Mouse (Mus musculus): ENCODE data around the gene Susd4. TPM values are rescaled to one million over a fixed set of nuclear protein-coding genes. Genes with fewer than 3 reads are reported as not detected.

Susd4 gene
- total RNA-seq, 2 experiments from 2014 or later = 7.9 to 9.6 TPM

DNA sequence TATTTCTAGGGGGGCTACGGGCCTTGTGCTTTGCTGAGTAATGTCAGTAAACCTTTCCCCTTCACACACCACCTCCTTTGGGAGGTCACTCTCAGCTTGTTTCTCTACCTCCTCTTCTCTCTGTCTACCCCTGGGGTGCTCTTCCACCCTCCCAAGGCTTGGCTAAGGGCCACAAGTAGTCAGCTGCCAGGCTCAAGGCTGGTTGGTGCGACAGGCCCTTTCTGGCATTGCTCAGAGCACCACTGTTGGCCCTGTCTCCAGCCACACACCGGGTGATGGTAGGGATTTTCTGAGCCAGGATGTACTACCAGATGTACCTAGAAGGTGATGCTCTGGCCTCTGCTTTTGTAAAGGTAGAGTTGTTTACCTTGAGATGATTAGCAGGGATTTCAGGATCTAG lies 21.1 kb downstream of the Susd4 start:
- DNase-seq (ENCODE audit: low spot score in 2 of 2) = no peak

DNA sequence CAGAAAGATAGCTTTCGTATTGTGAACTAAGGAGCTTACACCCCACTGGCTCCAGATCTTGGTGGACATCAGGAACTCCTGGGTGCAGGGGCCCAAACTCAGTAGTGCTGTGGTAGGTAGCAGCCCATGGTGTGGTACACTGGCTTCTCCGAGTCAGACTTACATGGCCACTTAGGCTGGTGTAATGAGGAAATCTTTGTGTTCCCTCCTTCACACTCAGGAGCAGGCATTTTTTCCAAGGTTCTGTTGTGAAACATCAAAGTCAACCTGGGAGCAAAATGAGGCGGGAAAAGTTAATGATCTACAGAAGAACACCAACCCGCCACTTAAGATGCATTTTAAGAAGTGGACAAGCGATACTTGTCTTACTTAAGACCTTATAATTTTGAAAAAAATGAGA lies 21.8 kb downstream of the Susd4 start:
- no peak for DNase-seq (ENCODE audit: low spot score in 2 of 2)

DNA sequence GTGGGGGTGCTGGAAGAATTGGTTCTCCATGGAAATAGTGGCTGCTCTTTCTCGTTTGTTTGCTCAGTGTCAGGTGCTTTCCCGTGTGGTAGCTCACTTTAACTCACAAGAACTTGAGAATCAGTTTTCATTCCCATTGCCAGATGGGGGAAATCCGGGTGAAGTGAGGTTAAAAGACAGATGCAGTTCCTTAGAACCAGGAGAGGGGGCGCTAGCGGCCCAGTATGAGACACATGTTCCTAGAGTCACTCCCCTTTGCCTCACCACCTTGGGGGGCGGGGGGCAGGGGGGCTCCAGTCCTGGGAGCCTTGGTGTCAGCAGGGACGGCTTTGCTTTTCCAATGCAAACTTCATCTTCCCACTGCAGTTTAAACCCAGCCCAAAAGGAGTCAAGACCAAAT lies 23.4 kb downstream of the Susd4 start:
- no peak for DNase-seq (ENCODE audit: low spot score in 2 of 2)

DNA sequence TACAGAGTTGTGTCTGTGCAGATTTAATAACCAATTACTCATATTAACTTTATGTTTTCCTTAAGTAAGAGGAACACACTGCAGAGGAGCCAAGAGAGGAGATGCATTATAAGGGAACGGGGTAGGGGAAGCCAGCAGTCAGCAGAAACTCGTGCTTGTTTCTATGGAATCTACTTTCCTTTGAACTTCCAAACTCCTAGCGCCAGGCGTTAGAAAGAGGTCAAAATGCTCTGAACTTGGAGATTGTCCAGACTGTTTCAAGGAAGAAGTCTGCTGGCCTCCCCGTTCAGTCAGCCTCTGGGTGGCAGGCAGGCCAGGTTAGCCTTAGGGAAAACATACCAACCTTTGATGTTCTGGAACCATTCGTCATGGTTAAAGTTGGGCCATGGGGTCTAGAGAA lies 25.2 kb downstream of the Susd4 start:
- no peak for DNase-seq (ENCODE audit: low spot score in 2 of 2)

DNA sequence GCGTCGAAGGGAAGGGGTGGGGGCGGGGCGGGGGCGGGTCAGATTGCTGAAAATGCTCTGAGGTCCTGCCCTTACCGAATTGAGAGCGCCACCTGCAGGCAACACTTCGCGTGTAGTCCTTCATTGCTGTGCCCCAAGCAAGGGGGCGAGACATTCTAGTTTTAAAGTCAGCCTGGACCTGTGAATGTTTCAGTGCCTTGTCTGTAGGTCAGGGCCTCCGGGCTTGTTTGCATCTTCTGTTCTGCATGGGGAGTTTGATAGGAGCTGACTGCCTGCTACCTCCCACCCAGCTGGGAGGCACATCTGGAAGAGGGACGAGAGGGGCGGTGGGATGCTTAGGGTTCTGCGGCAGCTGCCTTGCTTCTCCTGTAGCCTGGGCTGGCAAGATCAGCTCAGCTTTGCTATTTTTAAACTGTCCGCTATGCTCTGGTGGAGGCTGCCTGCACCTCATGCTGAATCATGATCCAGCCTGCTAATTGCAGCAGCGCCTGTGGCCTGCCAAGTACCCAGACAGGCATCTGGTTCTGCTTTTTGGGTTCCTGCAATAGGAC lies 28.9 kb downstream of the Susd4 start:
- DNase-seq (ENCODE audit: low spot score in 2 of 2) = peak in 1 of 2 experiments; percentile 21

DNA sequence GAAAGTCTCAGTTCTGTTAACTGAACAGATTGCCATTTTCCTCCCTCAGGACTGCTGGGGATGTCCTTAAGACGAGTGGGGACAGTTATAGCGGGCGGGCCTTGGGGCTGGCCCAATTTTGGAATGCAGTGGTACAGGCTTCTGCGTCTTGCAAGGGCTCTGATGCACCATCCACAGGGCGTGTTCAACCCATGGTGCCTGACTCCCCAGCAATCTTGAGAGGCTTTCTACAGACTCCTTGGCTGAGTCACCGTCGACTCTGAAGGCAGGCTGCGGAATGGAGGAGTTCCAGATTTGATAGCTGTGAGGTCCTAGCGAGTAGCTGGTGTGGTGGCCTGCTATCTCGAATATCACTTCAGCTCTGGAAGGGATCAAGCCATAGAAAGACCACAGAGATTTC lies 30.6 kb downstream of the Susd4 start:
- DNase-seq (ENCODE audit: low spot score in 2 of 2) = no peak

DNA sequence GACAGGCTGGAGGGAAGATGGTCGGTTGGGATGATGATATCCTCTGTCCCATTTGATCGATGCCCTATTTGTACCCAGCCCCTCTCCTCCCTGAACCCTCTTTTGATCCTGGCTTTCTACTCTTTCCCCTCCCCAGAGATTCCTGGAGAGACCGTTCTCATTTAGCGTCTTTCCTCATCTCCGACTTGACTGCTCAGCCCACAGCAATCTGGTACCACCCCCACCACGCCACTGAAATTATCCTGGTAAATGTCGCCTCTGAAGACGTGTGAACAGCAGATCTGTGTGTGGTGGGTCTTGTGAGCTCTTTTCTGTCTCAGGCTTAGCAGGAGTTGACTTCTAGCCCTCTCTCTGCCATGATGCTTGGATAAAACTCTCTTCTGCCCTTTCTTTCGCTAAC lies 31.0 kb downstream of the Susd4 start:
- no peak for DNase-seq (ENCODE audit: low spot score in 2 of 2)

DNA sequence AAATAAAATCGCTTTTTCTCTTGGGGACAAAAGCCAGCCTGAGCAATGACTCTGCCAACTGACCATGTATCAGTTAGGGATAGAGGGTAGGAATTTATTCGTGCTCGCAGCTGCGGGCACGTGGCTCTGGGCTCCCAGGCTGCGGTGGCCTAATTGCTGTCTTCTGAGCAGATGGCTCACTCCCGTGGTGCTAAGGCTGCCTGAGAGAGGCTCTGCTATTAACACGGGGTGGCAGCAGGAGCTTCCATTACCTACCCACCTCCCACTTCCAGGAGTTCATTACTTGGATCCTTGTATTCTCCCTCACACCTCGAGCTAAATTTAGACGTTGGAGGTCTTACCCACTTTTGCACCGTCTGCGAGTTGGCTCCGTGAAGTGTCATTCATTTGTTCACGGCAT lies 33.4 kb downstream of the Susd4 start:
- DNase-seq (ENCODE audit: low spot score in 2 of 2) = no peak

DNA sequence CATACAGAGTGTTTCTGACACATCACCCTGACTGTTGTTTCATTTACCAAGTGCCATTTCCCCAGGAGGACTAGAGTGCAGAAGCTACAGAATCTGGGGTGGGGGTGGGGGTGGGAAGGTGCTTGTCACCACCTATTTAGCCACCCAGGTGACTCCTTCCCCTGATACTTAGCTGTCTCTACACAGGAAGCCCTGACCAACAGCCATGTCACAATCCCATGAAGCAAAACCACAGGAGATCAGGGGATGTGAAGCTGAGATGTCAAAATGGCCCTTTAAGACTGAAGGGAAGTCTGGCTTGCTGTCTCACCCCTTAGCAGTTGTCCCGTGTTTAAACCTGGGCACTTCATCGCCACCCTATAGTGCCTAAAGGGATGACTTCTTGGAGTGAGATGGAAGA lies 37.9 kb downstream of the Susd4 start:
- DNase-seq (ENCODE audit: low spot score in 2 of 2) = no peak

DNA sequence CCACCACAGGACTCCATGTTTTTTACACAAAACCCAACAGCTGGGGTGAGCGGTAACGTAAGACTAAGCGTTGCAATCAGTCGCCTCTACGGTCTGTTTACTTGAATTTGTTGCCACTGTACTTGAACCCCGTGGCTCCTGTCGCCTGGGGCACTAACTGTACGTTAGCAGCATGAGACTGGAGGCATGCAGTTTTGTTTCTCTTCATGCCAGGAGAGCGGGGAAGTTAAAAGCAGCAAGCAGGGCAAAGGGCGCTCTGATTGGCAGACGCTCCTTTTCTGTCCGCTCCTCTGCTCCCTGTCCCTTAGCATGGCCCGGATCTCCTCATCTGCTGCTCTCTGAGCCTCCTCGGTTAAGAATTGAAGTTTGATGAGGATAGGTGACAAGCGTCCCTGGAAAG lies 39.2 kb downstream of the Susd4 start:
- DNase-seq (ENCODE audit: low spot score in 2 of 2) = no peak

DNA sequence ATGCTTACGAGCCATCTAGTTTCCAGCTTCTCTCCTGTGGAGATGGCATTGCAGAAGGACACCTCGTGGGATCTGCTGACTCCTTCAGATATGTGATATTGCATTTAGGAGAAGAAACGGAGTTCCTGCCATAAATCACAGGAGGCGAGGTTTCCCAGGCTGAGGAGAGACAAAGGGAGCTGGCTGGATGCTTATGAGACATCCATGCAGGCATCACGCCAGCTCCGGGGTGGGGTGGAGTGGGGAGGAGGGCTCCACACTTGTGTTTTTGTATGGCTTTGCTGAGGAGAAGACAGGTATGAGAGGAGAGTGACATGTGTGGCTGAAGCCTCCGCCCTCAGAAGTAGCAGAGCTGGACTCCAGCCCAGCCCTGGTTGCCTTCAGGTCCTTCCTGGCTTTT lies 50.3 kb downstream of the Susd4 start:
- DNase-seq (ENCODE audit: low spot score in 2 of 2) = no peak

DNA sequence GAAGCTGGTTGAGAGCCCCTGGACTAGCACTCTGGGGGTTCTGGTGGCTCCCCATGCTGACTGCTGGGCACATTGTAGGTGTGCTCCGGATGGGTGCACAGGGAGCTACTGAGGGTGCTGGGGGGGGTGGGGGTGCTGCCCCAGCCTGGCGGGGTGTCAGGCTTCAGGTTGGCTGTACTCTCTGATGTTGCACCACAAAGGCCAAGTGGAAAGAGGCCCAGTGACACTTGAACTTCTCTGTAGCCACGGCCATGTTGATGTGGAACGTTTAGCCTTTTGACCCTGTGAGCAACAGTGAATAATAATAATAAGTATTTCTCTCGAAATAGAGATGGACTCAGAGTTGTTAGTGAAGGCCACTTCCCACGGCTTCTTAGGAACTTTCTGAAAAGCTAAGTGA lies 50.9 kb downstream of the Susd4 start:
- no peak for DNase-seq (ENCODE audit: low spot score in 2 of 2)

DNA sequence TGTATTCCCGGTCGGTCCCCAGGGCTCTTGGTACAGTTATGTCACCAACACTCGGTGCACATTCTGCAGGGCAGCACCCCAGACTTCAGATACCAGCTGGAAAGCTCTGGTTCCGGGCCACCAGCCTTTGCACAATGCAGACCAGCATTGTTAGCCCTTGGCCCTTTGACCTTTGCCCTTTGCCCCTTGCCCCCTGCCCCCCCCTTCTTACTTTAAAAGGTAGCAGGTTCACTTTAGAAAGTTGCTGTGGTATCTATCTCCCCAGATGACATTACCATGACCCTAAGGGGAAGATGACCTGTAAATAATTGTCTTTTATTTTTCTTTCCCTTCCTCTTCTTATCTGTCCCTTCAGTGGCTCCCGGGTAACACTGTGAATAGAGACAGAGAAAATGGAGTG lies 53.4 kb downstream of the Susd4 start:
- DNase-seq (ENCODE audit: low spot score in 2 of 2) = no peak

DNA sequence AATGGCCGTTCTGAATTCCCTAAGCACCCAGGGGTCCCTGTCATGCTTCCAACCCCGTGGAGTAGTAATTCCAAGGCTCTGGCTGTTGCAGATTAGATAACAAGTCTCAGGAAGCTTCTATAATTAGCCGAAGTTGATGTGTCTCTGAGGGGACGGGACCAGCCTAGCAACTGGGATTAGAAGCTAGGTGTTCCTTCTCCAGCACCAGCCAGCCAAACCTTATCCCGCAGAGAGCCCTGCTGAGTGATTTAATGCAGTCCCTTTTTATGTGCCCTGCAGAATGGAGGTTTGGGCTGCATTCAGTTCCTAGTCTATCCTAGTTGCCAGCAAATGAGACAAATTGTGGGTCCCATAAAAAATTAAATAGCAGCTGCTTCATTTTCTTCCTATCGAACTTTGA lies 54.0 kb downstream of the Susd4 start:
- DNase-seq (ENCODE audit: low spot score in 2 of 2) = no peak

DNA sequence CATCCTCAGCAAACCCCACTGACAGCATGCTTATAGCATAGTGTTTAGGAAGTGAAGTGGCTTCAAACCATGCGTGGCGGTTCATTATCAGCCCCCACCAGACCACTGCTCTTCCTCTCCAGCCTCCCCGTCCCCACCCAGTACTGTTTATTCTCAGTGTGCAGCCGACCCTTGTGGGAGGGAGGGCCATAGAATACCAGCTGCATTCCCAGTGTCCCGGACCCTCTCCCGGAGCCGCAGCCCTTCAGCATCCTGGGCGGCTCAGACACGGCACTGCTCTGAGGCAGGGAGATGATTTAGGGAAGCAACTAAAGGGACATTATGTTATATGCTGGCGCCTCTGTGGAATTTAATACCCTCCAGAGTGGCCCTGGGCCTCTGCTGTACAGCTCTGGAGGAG lies 55.3 kb downstream of the Susd4 start:
- no peak for DNase-seq (ENCODE audit: low spot score in 2 of 2)

DNA sequence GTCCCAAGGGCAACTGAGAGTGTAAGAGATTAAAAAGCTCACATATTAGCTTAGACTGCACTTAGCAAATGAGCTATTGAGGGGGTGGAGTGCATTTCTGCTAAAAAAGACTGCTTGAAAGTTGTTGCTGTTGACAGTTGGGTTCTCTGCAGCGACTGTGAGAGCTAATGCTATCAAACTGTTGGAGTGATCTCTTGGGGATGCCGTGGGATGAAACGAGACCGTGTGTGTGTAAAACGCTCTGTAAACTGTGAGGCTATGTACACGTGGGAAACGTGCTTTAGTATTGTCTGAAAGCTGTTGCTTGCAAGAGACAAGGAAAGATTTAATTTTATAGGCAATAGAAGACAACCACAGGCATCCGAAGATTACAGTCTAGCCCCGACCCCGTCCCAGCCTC lies 59.1 kb downstream of the Susd4 start:
- no peak for DNase-seq (ENCODE audit: low spot score in 2 of 2)

DNA sequence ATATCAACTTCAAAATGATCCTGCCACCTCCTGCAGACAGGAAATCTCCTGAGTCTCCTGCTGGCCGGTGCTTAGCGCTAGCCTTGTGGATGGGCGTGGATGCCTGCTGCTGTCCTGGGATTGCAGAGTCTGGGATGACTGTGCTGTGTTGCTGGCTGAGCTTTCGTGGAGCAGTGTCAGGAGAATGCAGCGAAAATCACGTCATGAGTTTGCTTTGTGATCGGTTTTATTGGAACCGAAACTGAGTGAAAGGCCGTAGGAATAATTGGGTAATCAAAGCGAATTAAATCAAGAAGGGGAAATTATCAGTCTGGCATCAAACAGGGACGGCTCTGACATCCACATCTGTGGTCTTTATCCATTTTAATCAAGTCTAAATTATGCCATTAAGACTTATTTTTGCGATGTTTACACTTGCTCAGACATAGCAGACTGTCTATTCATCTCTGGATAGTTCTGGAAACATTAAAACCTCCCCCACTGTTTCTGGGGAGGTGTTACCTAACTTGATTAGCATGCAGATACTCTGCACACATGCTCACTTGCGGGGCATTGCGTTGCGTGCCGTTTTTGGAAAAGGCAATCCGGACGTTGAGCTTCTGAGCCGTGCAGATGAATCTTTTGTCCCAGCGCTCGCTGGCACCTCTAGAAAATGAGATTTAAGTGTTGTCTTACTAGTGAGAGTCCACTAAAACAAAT lies 60.2 kb downstream of the Susd4 start:
- DNase-seq (ENCODE audit: low spot score in 2 of 2) = no peak

DNA sequence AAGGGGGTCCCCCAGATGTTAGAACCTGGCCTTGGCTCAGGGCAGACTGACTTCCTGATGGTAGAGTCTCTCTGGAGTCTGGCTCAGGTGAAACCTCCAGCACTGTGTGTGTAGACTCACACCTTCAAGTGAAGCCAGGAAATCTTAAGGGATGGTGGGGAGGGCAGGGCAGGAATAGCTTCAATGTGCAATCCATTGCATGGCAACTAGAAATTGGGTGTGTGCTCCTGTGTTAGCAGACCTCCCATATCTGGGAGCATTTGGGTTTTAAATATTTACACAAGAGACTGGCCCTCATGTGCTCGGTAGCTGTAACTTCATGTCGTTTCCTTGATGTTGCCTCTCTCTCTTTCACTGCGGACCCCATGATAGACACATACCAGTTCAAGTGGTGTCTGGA lies 62.9 kb downstream of the Susd4 start:
- DNase-seq (ENCODE audit: low spot score in 2 of 2) = no peak

DNA sequence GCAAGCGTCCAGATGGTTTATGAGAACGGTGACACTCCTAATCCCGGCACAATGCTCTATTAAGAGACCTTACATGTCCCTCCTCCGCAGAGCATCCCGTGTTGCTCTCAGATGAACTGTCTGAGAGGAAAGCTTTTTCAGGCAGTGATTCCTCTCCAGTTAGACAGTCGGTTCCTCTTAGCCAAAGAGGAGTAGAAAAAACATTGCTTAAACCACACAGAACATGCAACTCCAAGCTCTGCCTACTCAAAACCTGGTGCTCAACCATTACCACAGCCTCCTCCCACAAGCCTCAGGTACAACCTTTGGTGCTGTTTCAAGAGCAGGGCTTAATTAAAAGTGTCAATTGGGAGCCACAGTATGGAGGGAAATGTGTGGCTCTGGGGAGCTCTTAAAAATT lies 74.4 kb downstream of the Susd4 start:
- no peak for DNase-seq (ENCODE audit: low spot score in 2 of 2)

DNA sequence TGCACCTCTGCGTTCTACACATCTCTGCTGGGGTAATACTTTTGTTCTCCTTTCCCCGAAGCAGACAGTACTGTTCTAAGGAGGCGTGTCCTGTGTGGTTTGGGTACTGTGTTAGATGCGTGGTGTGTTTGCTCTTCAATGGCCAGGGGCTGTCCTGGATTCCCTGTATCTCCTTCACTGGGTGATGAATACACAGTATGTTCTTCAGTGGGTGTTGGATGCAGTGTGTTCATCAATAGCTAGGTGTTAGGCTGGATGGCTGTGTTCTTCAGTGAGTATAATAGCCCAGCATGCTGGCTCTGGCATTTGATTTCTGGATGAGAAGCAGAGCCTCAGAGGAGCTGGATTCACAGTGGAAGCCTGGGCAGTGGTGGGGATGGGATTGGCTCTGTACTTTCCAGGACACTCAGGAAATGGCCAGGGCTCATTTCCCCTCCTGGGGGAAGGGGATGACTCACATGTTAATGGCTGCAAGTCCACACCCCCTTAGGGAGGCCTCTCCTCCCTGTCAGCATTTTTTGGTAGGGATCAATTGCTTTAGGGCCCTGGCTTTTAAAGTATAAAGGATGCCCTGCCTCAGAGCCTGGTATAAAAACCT lies 75.8 kb downstream of the Susd4 start:
- no peak for DNase-seq (ENCODE audit: low spot score in 2 of 2)

DNA sequence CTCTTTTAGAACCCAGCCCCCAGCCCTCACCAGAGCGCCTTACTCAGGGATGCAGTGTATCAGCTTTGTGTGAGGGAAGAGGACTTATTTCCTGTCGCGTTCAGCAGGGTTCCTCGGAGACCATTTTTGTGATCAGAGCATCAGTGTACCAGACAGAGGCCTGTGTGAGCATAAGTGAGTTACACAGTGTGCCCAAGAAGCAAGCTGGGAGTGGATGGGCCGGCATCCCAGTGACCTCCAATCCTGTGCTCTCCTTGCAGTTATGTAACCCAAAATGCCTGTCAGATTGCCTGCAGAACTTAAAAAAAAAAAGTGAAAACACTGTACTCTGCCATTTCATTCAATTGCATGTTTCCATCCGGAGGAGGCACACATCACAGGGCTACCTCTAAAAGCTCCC lies 76.4 kb downstream of the Susd4 start:
- no peak for DNase-seq (ENCODE audit: low spot score in 2 of 2)

DNA sequence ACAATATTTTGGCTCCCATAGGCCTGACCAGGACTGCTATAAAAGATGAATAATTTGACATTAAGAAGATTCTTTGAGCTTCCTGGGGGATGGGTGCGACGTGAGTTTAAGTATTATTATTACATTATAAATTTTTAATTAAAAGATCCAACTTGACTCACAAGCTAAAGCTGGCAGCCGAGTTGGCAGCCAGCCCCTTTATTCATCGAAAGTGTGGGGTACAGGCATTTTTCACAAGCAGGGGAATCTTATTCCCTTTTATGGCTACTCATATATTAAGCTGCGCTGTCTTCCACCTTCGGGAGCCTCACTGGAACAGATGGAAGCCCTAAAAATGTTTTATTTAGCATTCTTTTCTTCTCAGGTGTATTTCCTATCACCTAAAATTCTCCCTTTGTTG lies 76.9 kb downstream of the Susd4 start:
- no peak for DNase-seq (ENCODE audit: low spot score in 2 of 2)

DNA sequence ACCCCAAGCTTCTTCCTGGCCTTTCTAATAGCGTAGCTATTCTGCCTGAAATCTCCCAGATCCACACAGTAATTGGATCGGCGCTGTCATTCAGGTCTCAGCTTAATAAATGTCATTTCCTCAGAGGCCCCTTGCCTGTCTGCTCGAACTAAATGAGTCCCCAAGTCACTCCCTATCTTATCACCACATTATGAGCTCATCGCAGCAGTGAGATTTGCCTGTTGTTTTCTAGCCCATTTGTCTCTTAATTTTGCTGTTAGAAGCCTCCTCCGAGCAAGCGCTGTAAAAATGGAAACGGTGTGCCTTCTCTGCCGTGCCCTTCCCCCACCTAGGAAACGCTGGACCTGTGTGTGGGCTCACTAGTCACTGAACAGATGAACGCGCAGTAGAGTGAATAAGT lies 85.9 kb downstream of the Susd4 start:
- no peak for DNase-seq (ENCODE audit: low spot score in 2 of 2)
